Mouse (Mus musculus): ENCODE results near the gene Gm49373. TPM values are rescaled to one million over a fixed set of nuclear protein-coding genes. Genes with fewer than 3 reads are reported as not detected.

The Gm49373 gene
- total and polyA plus RNA-seq, 3 experiments, result 0.60 to 1.5 (median 0.85) TPM

DNA sequence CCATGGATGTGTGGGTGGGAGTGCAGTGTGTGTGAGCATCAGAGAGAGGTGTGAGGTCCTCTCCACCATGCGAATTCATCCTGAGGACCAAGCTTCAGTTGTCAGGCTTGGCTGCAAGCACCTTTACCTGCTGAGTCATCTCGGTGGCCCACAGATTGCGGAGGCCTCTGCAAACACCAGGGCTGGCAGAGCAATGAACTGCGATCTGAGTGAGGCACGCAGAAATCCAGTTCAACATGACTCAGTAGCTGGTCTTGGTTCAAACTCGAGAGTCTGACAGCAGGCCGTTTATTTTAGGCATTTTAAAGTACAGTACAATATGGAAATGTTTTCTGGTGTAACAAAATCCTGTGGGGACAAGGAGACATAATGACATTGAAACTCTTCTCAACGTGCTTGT, 24.9 kb upstream of the Gm49373 start:
- Histone ChIP-seq H3K9ac (ENCODE audit: insufficient read depth, low read depth) (no peak overlapping the region; the same call in 1 of the 2 replicates), H3K79me2 (replicated peaks; ENCODE audit: control insufficient read depth, extremely low read depth, insufficient read depth, poor library complexity, severe bottlenecking) (no peaks in the 10 kb centered on the region), H3K4me1 (ENCODE audit: control insufficient read depth in 1 of 2, insufficient read depth in 2 of 2) (peaks cover 15 to 56% of the 10 kb centered on the region in 2 experiments), H3K9me3 (replicated peaks; ENCODE audit: low read length) (no peaks in the 10 kb centered on the region), H3K27me3 (replicated peaks) (no peaks in the 10 kb centered on the region), H3K27ac (ENCODE audit: insufficient read depth, low read depth) (peak overlapping the region; percentile 46), H3K4me2 (ENCODE audit: insufficient read depth, low read depth, poor library complexity, severe bottlenecking) (no peak overlapping the region), H3K36me3 (replicated peaks in 1 of 2; ENCODE audit: control insufficient read depth in 1 of 2, insufficient read depth in 1 of 2, low read length in 1 of 2) (peaks cover 5 to 28% of the 10 kb centered on the region in 2 experiments), H3K4me3 (replicated peaks in 1 of 3; ENCODE audit: low read depth in 2 of 3, low read length in 2 of 3, poor library complexity in 1 of 3) (no peak overlapping the region)
- dilution Hi-C loops (cut with MboI; ENCODE audit: extremely low pct_ligation_motif_present, extremely low pct_unique_long_range_greater_than_20kb, low sequenced_read_pairs), result no loop called here
- in situ Hi-C loops (cut with MboI; ENCODE audit: low pct_ligation_motif_present, low pct_unique_long_range_greater_than_20kb, low sequenced_read_pairs), result no loop called here
- TF ChIP-seq POLR2AphosphoS2 (IDR thresholded peaks at IDR 0.05; ENCODE audit: low read depth, low read length) (no peak), MAFK (IDR thresholded peaks at IDR 0.05; ENCODE audit: insufficient replicate concordance, low read length) (peak; percentile 80), CTCF (conservative IDR thresholded peaks at IDR 0.05 in 1 of 2, IDR thresholded peaks at IDR 0.05 in 1 of 2; ENCODE audit: low read depth in 2 of 2, low read length in 2 of 2) (no peak), NELFE (IDR thresholded peaks at IDR 0.05; ENCODE audit: low read depth, low read length) (no peak), TCF12 (IDR thresholded peaks at IDR 0.05; ENCODE audit: low read depth, low read length) (0 out of 2 replicates have a peak, but pooled peaks have one; percentile 11), MXI1 (IDR thresholded peaks at IDR 0.05; ENCODE audit: low read depth, low read length) (no peak; the same call in 1 of the 2 replicates), JUND (conservative IDR thresholded peaks at IDR 0.05; ENCODE audit: low read depth, low read length) (no peak), SIN3A (IDR thresholded peaks at IDR 0.05; ENCODE audit: low read length) (peak; percentile 63; the same call in 1 of the 2 replicates), NRF1 (IDR thresholded peaks at IDR 0.05; ENCODE audit: low read depth, low read length) (no peak), HCFC1 (IDR thresholded peaks at IDR 0.05; ENCODE audit: low read depth, low read length) (no peak), RCOR1 (conservative IDR thresholded peaks at IDR 0.05; ENCODE audit: low read depth, low read length) (0 out of 2 replicates have a peak, but pooled peaks have one; percentile 16), EP300 (IDR thresholded peaks at IDR 0.05; ENCODE audit: low read length) (peak; percentile 26; the same call in 1 of the 2 replicates), ZC3H11A (IDR thresholded peaks at IDR 0.05; ENCODE audit: low read depth, low read length) (no peak), PAX5 (IDR thresholded peaks at IDR 0.05; ENCODE audit: low read length) (no peak), POLR2A (IDR thresholded peaks at IDR 0.05; ENCODE audit: low read depth, low read length) (no peak), BHLHE40 (IDR thresholded peaks at IDR 0.05; ENCODE audit: low read depth, low read length) (no peak), MYC (IDR thresholded peaks at IDR 0.05; ENCODE audit: low read depth, low read length) (0 out of 2 replicates have a peak, but pooled peaks have one; percentile 47), MEF2A (IDR thresholded peaks at IDR 0.05; ENCODE audit: borderline replicate concordance, low read depth, low read length) (peak; percentile 28; the same call in 1 of the 2 replicates), TBP (conservative IDR thresholded peaks at IDR 0.05; ENCODE audit: low read depth, low read length) (0 out of 2 replicates have a peak, but pooled peaks have one; percentile 17), CHD2 (IDR thresholded peaks at IDR 0.05; ENCODE audit: low read length) (no peak), ETS1 (conservative IDR thresholded peaks at IDR 0.05; ENCODE audit: low read depth, low read length) (peak; percentile 49; the same call in 1 of the 2 replicates), MAZ (IDR thresholded peaks at IDR 0.05; ENCODE audit: low read depth, low read length) (0 out of 2 replicates have a peak, but pooled peaks have one; percentile 39), MAX (IDR thresholded peaks at IDR 0.05; ENCODE audit: low read length) (0 out of 2 replicates have a peak, but pooled peaks have one; percentile 36), IRF4 (IDR thresholded peaks at IDR 0.05; ENCODE audit: low read depth, low read length) (peak; percentile 36; the same call in 1 of the 2 replicates), ZNF384 (IDR thresholded peaks at IDR 0.05; ENCODE audit: low read depth, low read length) (no peak), ZKSCAN1 (IDR thresholded peaks at IDR 0.05; ENCODE audit: borderline replicate concordance, low read depth, low read length) (no peak)
- DNase-seq (ENCODE audit: extremely low read depth), result peak; percentile 47

Measured in CH12.LX (cell line).